Mouse (Mus musculus) ES-Bruce4 (cell line): Measurements from ENCODE around the gene Kif26a. TPM values are rescaled to one million over a fixed set of nuclear protein-coding genes. Genes with fewer than 3 reads are reported as not detected.

ENCODE experiments used
- H3K27ac ChIP-seq: 2 replicates; pipeline ENCODE4 v1.5.1; 2012; ENCODE audit warnings: low read length, inconsistent platforms; ENCODE audit not compliant: insufficient read depth
- H3K27me3 ChIP-seq: 2 replicates; pipeline ENCODE4 v1.6.1; 2012; ENCODE audit warnings: mild to moderate bottlenecking, low read length, inconsistent platforms; ENCODE audit not compliant: control insufficient read depth, poor library complexity, insufficient read depth, severe bottlenecking
- H3K36me3 ChIP-seq: 2 replicates; pipeline ENCODE4 v1.6.1; 2012; ENCODE audit warnings: inconsistent platforms, mild to moderate bottlenecking, low read length, moderate library complexity; ENCODE audit not compliant: control insufficient read depth, poor library complexity, insufficient read depth, severe bottlenecking
- H3K4me1 ChIP-seq: one replicate; pipeline ENCODE4 v1.8.1; 2011; ENCODE audit warnings: low read length; ENCODE audit not compliant: control insufficient read depth, insufficient read depth
- H3K4me3 ChIP-seq: 2 replicates; pipeline ENCODE4 v1.5.1; 2011; ENCODE audit warnings: low read depth, mild to moderate bottlenecking, low read length
- H3K9ac ChIP-seq: 2 replicates; pipeline ENCODE4 v1.6.1; 2012; ENCODE audit warnings: low read depth, mild to moderate bottlenecking, inconsistent platforms; ENCODE audit not compliant: poor library complexity, severe bottlenecking
- H3K9me3 ChIP-seq: replicated peaks from 2 replicates; pipeline ENCODE4 v1.6.1; 2012; ENCODE audit warnings: mild to moderate bottlenecking, low read length, inconsistent platforms; ENCODE audit not compliant: control insufficient read depth, poor library complexity, insufficient read depth, severe bottlenecking
- CTCF ChIP-seq: IDR thresholded peaks from one replicate; pipeline ENCODE4 v1.8.1; 2011; ENCODE audit warnings: low read depth, low read length
- EP300 ChIP-seq: IDR thresholded peaks from 2 replicates; pipeline ENCODE4 v1.6.1; 2011; ENCODE audit warnings: low read depth, low read length; ENCODE audit not compliant: insufficient read depth
- POLR2A ChIP-seq: IDR thresholded peaks from one replicate; pipeline ENCODE4 v1.8.1; 2011; ENCODE audit warnings: low read length; ENCODE audit not compliant: insufficient read depth
- polyA plus RNA-seq: library from polyadenylated mRNA; stranded (reverse); fragments of >200 nt; gene quantifications from 2 replicates; pipeline ENCODE4 v1.2.4, GENCODE M21; 2011; ENCODE audit warnings: low read depth; ENCODE audit not compliant: missing spikeins, insufficient read depth, insufficient read length

The Kif26a gene
- polyA plus RNA-seq, 1 experiment = 3.6 TPM

DNA sequence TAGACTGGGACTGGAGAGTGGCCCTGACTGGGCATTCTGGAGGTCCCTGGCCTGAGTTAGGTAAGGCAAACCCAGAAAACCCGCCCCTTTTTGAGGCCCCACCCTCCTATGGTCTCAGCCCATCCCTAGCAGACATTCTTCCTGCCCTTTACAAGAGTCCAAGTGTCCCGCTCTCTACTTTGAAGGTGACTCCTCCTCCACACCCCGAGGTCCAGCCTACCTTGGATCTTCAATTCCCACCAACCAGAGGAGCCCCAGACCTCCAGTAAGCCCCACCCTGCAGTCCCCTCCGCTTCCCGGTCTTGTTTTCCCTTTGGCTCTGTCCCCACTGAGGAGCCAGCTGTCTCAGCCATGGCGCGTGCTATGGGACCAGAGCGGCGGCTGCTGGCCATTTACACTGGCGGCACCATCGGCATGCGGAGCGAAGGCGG lies 39.5 kb upstream of the Kif26a start, which contains the start of gene Aspg:
Gene Aspg, plus strand, starts transcription at position 139 of the 431 bp plus-strand sequence.
- peaks cover 2% of the 10 kb centered on the region for H3K4me1 ChIP-seq
- no peak within 1 kb of the TSS; the same call in 1 of the 2 replicates for H3K9ac ChIP-seq
- peak within 1 kb of the TSS; percentile 51 for H3K4me3 ChIP-seq
- H3K36me3 ChIP-seq = no peaks in the 10 kb centered on the region
- TF ChIP-seq POLR2A (peak; percentile 30), CTCF (no peak)
- no peaks in the 10 kb centered on the region for H3K9me3 ChIP-seq
- no peaks in the 10 kb centered on the region for H3K27me3 ChIP-seq
- H3K27ac ChIP-seq = no peak within 1 kb of the TSS

DNA sequence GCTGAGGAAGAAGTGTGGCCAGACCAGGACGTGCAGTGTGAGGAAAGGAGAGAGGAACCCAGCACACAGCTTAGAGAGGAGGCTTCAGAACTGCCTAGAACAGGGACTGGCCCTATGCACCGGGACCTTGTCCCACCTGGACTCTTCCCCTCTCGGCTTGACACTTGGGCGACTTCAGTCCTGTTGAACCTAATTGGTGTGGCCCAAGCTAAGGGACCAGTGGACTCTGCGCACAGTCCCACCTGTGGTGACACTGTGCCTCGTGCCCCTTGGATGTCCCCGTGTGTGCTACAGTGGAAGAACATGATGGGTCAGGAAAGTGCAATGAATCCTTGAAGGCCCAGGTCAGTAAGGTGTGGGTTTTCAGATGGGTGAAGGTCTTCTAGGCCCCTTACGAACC lies 38.3 kb upstream of the Kif26a start:
- Histone ChIP-seq H3K4me3 (no peak overlapping the region), H3K27ac (no peak overlapping the region), H3K9me3 (no peaks in the 10 kb centered on the region), H3K4me1 (peaks cover 4% of the 10 kb centered on the region), H3K9ac (no peak overlapping the region), H3K36me3 (no peaks in the 10 kb centered on the region), H3K27me3 (no peaks in the 10 kb centered on the region)
- TF ChIP-seq CTCF (no peak), POLR2A (no peak), EP300 (no peak)

DNA sequence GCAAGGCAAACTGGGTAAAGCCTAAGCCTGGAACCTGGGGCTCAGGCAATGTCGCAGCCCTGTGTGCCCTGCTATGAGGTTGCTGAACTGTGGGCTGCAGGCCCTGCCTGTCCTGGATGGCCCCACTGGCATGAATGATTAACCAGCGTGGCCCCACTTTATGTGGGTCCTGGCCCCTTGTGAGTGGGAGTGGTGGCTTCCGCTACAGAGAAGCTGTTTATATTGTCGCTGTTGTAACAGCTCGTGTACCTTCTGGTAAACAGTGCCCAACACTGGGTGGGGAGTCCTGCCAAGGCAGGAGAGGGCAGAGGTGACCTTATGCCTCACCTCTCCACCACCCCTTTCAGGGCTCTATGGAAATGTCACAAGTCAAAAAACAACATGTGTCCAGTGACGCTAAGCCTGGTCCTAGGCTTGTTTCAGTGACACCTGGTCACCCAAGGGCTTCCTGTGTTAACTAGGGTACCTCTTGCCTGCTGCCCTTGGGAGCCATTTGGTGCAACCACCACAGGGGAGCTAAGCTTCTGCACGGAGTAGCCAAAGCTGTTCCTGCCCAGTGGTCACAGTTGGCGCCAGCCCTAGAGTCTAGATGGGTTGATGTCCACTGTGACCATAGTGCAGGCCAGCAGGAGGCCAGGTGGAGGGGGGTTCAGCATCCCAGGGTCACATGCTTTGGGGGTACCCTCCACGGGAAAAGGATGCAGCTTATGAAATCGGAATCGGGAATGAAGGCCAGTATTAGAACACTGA lies 37.1 kb upstream of the Kif26a start:
- Histone ChIP-seq H3K36me3 (no peaks in the 10 kb centered on the region), H3K27ac (no peak overlapping the region), H3K4me3 (no peak overlapping the region), H3K9me3 (no peaks in the 10 kb centered on the region), H3K9ac (no peak overlapping the region), H3K27me3 (no peaks in the 10 kb centered on the region), H3K4me1 (peaks cover 4% of the 10 kb centered on the region)
- no peak for TF ChIP-seq CTCF
- no peak for TF ChIP-seq POLR2A
- no peak for TF ChIP-seq EP300

DNA sequence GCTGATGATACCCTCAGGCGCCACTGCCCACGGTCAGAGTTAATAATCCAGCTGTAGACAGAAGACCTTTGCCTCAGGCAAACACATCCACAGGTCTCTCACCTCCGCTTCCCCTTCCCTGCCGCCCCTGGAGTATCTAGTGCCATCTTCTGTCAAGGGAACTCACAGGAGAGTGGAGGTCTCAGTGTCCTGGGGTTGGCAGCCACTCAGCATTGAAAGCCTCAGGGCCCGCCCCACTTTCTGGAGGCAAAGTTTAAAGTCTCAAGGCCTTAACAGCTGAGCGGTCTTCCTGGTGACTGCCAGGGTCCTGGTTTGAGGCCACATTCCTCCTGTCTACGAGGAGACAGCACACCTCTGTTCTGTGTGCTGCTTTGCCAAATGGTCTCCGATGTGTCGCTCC lies 36.3 kb upstream of the Kif26a start:
- Histone ChIP-seq H3K4me3 (no peak overlapping the region), H3K27me3 (no peaks in the 10 kb centered on the region), H3K36me3 (no peaks in the 10 kb centered on the region), H3K9ac (no peak overlapping the region), H3K27ac (no peak overlapping the region), H3K4me1 (peaks cover 4% of the 10 kb centered on the region), H3K9me3 (no peaks in the 10 kb centered on the region)
- TF ChIP-seq EP300 (no peak), CTCF (no peak), POLR2A (no peak)

DNA sequence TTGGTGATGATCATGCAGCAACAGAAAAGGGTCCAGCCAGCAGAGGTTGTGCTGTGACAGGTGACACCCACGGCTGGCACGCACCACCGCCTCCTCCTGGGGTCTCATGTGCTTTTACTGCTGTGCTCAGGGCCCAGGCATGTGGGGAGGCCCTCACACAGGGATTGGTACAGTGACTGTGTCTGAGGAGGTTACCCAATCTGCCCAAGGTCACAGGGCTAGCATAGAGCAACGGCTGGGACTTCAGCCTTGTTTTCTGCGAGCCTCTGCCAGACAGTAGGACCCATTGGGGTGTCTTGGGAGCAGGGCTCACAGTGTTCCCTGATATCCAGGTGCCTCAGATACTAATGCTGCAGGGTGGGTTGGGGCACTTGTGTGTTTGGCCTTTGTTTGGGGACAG lies 34.7 kb upstream of the Kif26a start:
- H3K4me3 ChIP-seq = no peak overlapping the region
- no peak overlapping the region for H3K27ac ChIP-seq
- no peaks in the 10 kb centered on the region for H3K27me3 ChIP-seq
- H3K36me3 ChIP-seq = no peaks in the 10 kb centered on the region
- H3K4me1 ChIP-seq = peaks cover 2% of the 10 kb centered on the region
- TF ChIP-seq POLR2A (no peak), EP300 (no peak), CTCF (no peak)
- no peak overlapping the region for H3K9ac ChIP-seq
- no peaks in the 10 kb centered on the region for H3K9me3 ChIP-seq

DNA sequence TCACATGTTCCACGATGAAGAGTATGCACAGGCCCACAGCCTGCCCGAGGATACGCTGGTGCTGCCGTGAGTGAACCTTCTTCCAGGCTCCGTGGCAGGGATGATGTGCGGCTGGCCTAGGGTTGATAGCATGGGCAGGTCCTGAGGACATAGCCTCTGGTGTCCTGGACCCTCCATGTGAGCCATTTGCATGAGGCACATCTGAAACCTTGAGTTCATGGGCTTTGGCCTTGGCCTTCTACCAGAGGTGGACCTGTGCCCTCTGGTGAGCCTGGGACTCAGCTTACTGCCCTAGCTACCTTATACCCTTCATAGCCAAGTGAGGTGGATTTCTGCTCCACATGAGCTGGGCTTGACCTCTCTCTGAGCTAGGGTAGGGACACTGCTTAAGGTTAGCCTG lies 33.8 kb upstream of the Kif26a start:
- no peak overlapping the region for H3K9ac ChIP-seq

More for the DNA sequence above, 33.8 kb upstream of the Kif26a start:
- H3K4me1 ChIP-seq = peaks cover 2% of the 10 kb centered on the region
- H3K36me3 ChIP-seq = no peaks in the 10 kb centered on the region
- no peak for TF ChIP-seq CTCF
- TF ChIP-seq POLR2A = no peak
- no peak for TF ChIP-seq EP300
- no peaks in the 10 kb centered on the region for H3K9me3 ChIP-seq
- H3K4me3 ChIP-seq = no peak overlapping the region
- no peak overlapping the region for H3K27ac ChIP-seq
- H3K27me3 ChIP-seq = no peaks in the 10 kb centered on the region
